Mouse (Mus musculus) right cerebral cortex, postnatal 25 days (tissue): ENCODE measurements around the gene Trp53bp2.

Experiments
- DNase-seq: peaks from one replicate; pipeline ENCODE4 v3.0.0; 2022

Gene Trp53bp2

DNA sequence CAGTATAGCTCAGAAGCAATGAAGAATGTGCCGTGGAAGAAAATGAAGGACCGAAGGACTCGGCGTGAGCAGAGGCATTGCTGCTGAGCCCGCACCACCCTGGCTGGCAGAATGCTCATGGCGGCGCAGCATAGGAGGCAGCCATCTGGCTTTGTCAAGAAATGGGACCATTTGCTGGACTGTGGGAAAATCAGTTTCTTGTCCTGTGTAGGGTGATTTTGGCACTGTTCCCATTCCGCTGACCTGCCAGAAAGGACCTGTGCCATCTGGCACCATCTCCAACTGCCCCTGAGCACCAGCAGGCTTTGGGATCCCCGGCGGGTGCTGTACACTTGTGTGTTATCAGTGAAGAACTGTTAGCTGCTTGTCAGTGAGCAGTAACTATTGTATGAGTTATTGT lies 52.8 kb downstream of the Trp53bp2 start:
- no peak for DNase-seq

DNA sequence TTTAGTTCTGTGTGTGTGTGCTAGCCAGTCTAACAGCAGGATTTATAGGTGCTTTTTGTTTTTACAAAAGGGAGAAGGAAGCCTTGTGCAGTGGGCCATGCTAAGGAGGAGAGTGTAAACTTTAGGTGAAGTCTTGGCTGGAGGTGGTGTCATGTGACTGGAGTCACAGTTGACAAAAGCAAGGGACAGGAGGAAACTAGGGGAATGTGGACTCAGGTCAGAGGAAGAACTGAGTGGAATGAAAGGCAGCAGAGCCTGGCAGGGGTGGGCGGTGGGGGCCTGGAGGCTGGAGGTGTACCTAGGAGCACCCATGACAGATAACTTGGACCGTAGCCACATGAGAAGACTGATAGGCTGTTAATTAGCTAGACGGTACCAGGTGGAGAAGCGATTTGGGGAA lies 56.3 kb downstream of the Trp53bp2 start:
- no peak for DNase-seq

DNA sequence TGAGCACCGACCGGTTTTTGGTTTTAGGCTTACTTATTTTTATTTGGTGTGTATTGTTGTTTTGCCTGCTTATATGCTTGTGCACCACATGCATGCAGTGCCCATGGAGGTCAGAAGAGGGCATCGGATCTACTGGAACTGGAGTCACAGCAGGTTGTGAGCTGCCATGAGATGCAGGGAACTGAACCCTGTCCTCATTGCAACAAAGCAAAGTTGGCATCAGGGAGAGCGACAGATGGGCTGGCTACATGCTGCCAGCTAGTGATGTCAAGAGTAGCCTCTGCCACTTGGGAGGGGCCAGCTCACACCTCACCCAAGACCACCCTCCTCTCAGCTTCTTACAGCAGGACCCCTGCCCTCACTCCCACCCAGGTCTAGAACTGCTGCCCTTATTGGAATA lies 57.0 kb downstream of the Trp53bp2 start:
- DNase-seq, result no peak

DNA sequence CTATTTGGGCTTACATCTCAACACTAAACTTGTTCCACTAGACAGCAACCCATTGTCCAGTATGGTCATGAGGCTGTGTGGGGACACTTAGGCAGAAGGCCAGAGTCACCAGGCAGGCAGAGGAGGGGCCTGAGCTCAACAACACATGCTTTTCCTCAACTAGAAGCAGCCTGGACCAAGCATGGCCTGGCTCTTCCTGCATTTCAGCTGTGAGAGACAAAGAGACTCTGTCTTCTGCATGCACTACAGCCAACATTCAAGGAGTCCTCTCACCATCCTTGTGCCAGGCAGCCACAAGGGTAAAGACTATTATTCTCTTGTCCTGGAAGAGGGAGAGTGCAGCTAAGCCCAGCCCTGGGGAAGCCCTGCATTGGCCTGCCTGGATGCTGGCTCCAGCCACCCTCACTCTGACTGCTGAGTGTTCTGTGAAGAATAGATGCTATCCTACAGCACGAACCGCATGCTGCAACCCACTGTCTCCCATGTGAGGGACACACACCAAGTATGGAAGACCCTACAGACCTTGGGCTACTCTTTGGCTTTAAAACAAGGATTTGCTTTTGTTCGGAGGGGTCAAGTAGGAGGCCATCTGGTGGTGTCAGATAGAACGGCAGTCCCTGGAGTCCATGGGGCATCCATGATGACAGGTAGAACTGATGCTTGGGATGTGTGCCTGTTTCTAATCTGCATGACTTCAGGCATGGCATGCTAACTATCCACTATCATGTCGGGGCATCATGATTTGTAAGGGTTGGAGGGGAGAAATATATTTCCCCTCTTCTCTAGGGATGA lies 66.2 kb downstream of the Trp53bp2 start:
- no peak for DNase-seq

DNA sequence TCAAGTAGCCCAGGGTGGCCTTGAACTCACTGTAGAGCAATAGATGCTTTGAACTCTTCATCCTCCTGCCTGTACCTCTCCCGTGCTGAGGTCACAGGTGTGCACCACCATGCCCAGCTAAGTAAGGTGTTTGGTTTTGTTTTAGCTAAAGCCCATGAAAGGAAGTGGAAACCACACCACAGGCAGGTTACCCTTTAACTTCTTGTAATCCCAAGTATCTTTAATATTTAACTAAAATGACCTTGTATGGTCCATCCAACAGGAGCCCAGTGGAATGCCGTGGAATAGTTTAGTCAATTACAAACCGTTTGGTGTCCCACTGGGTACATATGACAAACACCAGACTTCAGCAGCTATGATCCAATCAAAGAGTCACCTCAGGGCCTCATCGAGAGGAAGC lies 70.0 kb downstream of the Trp53bp2 start:
- no peak for DNase-seq

DNA sequence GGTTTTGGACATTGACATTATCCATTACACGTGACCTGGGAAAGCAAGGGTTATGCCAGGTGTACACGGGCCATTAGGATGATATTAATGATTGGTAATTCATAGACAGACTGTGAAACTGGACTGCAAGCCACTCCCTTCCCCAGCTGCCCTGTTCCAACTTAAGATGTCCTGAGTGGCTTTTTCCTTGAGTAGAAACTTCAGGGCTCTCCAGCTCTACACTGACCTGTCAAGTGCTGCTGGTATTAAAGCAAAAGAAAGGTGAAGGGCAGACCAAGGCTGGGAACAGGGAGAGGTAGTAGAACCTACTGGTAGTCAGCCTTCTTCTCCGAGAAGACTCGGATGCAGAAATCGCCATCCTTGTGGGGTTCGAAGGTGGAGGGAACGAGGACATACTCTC lies 72.2 kb downstream of the Trp53bp2 start:
- DNase-seq, result no peak

DNA sequence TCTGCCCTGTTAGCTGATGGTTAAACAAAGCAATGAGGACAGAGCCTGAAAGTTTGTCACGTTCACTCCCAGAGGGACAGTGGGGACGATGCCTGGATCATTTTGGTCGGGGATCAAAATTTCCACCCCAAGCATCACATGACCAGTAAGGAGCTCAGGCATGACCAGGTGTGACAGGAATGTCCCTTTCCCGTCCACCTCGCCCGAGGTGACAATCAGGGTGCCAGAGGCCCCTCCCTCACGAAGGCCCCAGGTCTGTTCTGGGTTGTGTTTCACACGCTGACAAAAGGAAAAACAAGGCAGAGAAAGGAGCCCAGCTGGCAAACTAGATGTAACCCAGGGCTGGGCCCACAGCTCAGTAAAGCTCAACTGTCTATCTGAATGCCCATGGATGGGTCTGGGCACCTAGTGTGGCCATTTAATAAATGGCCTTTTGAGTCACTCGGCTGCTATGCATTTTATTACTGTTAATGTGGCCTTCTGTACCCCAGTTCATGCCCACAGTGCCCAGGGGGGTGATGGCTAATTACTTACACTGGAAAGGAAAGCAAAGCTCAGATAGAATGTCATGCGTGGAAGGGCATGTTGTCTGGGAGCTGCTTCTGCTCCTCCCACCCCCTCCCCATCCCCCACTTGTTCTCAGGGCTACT lies 72.8 kb downstream of the Trp53bp2 start:
- DNase-seq, result no peak

DNA sequence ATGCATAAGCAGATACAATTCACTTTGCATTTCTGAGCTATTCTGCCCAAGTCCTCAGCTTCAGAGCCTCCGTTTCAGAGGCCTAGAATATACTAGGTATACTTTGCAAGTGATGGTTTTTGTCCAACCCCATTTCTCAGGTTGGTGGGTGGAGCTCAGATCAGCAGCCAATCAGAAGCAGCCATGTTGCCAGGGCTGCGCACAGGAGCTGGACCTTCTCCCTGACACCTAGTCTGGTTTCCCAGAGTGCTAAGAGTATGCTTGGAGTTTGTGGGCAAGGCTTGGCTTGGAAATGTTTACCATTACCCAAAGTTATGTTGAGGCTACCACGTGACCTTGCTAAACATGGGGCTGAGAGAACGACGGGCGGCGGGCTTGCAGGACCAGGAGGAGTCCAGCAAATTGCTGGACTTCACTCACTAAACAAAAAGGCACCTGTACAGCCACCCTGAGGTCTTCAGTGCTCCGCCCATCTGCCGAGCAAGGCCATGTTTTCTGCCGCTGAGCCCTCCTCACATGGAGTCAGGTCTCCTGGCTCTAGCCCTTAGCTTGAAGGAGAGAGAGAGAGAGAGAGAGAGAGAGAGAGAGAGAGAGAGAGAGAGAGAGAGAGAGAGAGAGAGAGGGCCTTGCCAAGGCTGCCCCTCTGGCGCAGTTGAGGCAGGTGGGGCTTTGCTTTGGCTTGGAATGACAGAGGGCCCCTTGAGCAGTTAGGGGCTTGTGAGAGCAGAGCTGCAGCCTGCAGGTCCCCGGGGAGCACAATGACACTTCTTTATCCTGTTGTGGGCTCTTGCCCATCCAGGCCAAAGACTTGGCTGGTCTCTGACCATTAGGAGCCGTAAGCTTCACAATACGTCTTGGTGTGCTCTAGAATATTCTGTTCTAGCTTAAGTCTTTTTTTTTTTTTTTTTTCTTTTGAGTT lies 74.3 kb downstream of the Trp53bp2 start:
- DNase-seq, result no peak

DNA sequence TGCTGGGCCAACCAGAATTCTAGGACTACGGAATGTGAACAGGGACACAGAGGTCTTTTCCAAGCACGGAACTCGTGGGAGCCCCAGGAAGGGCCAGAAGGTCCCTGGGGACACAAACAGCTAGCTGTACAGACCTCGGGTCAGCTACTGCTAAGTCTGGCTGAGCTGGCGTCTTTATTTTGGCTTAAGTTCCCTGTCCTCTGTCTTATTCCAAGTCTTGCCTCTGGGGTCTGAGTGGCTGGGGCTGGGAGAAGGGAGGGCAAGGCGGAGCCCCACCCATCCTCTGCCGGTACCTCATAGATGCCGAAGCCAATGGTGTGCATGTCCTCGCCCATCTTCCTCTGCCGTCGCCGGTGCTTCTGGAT lies 74.9 kb downstream of the Trp53bp2 start:
- DNase-seq, result peak; percentile 25

DNA sequence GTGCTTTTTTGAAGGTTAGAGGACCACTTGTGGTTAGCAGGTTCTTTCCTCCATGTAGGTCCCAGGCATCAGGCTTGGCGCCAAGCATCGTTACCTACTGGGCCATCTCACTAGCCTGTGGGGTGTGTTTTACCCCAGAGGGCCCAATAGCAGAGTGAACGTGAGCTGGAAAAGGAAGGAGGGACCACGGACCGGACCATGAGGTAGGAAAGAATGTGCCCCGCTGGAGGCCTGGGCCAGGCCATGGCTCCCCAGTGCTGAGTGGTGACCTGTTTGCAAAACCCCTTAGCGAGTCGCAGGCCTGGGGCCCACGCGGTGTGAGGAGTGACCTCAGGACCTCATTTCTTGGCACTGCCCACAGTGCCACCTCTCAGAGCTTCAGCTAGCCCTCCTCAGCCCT lies 79.5 kb downstream of the Trp53bp2 start:
- no peak for DNase-seq

DNA sequence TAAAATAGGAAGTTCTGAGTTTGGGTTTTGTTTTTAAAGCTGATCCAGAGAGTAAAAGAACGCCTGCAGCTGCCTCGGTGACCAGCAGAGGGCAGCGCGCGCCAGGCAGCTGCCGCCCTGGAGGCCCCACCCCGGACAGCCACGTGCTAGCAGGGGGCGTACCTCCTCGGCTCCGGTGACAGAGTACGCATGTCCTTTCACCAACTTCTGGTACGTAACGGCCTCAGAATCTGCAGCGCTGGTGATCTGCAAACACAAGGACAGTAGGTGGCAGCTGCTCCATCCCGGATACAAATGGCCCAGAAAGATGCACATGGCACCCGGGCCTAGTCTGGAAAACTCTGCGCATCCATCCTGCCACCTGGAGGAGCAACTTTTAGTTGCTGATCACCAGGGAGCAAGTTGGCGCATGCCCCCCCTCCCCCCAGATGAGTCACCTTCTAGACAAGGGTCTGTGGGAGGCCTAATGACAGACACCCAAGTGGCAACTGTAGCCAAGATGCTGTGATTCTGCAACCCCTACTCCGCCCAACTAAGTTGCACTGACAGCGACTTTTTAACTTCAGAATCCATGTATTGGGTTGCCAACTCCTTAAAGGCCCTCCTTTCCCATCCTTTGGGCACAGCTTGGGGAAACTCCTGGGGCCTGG lies 81.0 kb downstream of the Trp53bp2 start:
- DNase-seq, result peak; percentile 90

DNA sequence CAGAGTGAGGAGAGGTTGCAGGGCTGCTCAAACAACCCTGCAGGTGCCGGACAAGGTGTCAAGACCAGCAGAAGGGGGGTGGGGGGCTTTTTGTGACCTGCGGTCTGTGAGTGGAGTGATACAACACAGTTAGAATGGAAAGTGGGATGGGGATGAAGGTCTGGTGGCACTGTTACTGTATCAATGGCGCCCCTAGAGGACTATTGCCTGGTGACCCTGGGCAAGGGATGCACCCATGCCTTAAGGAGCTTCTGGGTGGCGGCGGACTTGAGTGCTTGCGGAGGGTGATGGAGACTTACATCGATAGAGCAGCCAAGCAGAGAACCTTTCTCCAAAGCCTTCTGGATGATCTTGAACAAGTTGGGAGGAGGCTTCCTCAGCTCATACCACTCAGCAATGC lies 81.6 kb downstream of the Trp53bp2 start:
- DNase-seq, result no peak

DNA sequence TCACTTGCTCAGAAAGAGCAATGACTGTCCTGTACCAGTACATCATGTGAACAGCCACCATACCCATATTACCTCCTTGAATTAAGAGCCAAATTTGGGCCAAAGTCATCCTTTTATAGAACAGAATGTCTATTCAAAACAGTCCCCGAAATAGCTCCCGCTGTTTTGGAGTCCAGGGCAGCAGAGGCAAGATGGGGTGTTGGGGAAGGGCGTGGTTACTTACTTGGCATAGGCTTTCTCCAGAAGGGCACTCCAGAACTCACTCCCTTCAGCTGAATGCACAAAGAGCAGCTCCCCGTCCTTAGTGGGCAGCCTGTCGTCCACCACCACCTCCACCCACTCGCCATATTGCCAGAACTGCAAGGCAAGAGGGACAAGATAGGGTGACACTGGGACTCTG lies 82.9 kb downstream of the Trp53bp2 start:
- DNase-seq, result no peak

DNA sequence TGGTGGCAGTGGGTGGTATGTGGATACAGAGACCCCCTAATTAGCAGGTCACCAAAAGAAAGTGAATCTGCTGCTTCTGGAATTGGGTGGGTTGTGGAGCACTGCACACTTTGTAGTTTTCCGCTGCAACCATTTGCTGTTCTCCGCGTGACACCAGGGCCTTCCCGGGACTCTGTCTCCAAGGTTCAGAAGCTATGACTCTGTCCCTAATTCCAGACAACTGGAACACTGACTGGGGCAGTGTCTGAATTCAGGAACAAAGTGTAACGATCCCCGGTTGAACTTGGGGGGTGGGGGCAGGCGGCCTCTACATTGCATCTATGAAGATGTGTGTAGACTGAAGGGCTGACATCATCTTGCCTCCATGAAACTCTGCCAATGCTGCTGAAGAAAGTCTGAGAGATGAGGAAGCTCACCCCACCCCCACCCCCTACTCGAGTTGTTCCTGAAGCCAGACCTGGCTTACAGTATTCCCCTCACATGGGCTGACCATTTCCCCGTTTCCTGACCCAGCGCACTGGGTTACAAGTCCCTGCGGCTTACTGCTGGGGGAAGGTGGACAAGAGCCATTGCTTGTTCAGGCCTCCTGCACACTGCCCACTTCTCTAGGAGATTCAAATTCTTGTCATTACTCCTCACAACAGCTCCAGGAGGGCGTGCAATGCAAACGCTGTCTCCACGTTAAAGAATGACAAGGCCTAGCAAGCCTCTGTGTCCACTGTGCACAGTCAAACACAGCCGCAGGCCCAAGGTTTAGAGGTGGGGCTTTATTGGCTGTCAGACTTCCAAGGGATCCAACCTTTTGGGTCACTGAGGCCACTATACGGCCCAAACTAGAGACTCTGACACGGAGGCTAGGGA lies 85.5 kb downstream of the Trp53bp2 start:
- no peak for DNase-seq

DNA sequence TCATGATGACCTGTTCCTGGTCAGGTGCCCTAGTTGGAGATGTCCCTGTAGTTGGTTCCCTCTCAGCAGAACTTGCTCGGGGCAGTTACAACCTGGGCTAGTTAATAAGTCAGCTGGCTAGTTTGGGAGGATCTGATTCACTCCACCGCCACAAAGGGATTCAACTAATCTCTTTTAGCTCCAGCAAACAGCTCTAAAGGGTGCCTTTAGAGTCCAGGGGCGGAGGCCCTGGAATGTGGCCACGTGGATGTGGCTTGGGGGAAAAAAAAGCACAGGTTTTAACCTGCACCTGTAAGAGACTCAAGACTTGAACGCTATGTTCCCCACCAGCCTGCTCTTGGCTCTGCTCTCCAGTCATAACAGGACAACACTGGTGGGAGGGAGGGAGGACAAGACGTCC lies 87.7 kb downstream of the Trp53bp2 start:
- DNase-seq, result no peak

DNA sequence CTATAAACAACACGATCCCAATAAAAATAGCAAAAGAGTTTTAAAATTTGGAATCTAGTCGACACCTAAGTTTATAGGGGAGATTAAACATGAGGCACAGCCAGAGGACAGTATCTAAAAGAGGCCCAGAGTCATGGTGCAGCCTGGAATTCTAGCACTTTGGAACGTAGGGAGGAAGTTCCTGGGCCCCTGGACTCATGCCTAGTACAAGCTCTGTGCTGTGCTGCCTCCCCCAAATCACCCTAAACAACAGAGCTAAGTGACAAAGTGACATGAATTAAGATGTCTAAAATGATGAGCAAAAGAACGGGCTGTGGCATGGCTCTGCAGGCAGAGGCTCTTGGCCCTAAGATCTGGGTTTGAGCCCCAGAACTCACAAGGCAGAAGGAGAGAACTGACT lies 88.8 kb downstream of the Trp53bp2 start:
- DNase-seq, result no peak

DNA sequence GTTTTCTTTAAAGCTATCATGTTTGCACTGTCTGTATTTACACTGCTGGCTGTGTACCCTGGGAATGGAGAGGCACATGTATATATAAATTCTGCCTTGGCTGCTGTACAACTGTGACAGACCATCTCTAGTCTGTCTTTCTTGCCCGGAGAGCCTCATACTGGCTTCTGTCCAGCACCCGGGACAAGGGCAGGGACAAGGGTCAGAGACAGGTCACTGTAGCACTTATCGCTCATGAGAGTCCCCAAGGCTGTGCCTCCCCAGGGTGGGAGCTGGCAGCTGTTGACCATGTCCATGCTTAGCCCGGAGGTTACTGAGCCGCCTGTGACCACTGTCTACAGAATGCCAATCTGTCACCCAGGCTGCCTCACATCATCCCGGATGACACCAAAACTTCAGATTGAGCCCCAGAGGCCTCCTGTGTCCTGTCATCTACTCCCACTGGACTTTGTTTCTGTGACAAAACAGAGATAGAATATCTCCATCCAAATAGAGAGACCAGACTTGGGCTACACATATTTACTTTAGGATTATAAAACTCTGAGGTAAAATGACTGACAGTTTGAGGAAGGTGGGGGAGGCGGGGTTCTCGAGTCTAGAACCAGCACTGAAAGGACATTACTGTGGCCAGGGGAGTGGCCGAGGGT lies 90.6 kb downstream of the Trp53bp2 start:
- no peak for DNase-seq

DNA sequence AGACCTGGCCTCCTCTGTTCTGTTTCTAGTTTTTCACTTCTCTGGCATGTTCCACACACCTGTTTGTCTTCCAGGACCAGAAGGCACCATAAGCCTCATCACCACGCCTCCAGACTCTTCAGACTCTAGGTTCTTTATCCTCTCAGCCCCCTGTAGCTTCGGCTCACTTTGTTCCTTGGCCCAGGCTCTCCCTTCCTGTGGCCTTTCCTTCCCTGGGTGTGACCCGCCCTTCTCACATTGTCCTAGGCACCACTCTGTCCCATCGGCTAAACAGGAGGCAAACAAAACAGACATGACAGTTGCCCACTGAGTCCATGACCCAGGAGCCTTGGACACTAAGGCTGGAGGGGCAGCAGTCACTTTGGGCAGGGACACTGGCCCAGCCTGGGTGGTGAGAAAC lies 91.3 kb downstream of the Trp53bp2 start:
- no peak for DNase-seq

DNA sequence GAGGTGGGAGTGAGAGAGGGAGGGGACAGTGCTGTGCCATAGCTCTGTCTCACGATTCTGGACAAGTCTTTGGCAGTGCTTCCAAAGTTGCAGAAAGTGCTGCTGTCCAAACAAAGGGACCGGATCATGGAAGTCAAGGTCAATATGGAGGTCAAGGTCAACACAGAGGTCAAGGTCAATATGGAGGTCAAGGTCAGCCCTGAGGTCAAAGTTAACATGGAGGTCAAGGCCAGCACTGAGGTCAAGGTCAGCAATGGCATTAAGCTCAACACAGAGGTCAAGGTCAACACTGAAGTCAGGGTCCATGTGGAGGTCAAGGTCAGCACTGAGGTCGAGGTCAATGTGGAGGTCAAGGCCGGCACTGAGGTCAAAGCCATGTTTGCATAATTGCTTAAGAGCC lies 91.9 kb downstream of the Trp53bp2 start:
- DNase-seq, result no peak

DNA sequence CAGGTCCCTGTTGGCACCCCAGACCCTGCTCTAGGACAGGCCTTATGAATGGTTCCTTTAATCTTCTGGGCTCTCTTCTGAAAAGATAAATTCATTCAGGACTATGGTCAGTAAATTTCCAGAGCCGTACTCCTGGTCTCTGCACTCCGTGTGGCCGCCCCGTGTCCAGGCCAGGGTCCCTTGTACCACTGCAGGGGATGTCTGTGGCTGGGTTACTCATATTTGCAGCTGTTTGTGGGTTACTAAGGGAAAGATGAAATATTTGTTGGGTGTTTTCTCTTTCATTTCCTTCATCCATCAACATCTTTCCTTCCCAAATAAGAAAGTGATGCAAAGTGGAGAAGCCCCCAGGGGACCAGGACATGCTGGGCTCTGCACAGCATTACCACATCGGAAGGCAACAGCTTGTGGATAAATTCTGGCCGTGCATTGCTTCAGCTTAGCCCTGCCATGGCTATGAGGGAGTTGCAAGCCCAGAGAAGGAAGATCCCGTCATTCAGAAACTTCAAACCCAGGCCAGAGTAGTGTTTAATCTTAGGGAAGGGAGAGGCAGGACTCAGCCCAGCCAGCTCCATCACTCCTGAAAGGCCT lies 92.9 kb downstream of the Trp53bp2 start:
- DNase-seq, result no peak

DNA sequence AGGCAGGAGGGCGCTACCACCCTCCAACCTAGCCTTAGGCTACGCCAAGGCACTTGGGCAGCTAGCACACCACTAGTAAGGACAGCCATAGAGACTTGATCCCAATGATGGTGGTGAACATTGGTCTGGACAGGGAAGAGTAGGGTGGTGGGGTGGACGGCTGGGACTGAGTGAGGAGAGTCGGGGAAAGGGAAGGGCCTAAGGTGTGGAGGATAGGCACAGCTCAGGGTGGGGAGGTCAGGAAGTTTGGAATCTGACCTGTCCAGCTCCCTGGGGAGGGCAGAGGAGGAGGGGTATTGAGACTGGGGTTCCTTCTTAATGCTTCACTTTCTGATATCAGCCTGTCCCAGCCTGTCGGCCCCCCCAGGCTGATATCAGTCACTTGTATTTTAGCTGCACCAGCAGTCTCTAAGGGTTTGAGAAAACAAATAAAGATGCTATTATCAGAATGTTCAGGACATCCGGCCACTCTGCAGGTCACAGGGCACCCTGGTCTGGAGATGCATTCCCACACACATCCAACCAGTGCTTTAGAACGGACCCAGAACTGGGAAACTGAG lies 93.6 kb downstream of the Trp53bp2 start:
- DNase-seq, result no peak
